Mouse (Mus musculus): ENCODE data around the gene Anapc2.

GRCm38 (mm10) chr2:25318119-25318966 is 46.1 kb downstream of the Anapc2 start:
- TF ChIP-seq EP300 (IDR thresholded peaks at IDR 0.05): no peak
- TF ChIP-seq CTCF (IDR thresholded peaks at IDR 0.05): no peak

All from lung, postnatal 0 days (tissue).